ENCODE assay signal across 8 mouse cellular contexts in the genomic region with DNA sequence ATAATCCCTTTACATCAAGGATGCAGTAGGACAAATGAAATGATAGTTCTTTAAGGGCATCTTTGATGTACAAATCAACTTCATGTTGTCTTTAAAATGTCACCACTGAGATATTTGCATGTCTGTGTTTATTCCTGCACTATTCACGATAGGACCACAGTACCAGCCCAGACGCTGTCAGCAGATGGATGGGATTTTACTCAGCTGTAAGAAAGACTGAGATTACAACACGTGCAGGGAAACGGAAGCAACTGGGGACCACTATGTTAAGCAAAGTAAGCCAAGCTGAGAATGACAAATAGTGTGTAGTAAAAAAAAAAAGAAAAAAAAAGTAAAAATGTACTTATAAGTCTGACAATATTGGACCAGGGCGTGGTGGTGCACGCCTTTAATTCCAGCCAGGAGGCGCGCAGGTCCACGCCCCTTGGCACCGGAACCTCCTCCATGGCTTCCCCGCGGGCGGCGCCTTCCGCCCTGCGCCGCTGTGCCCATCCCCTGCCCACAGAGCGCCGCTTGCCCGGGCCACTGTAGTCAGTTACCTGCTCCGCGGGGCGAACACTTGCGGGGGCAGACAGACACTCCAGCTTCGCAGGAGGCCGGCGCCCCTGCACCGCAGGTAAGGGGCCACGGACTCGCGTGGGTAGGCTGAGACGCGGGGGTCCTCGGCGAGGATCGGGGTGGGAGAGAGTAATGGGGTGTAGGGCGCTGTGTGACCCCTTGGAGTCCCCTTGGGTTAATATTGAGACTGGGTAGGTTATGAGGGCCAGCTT.
DNase-seq lines count a peak whose midpoint lies in the region; ATAC-seq lines count a peak whose summit lies in the region.
"Not testable (repeated sequence)": the region's sequence is repeated elsewhere in the genome, so short reads cannot be mapped to it uniquely, and the experiment has no call there.

No protein-coding gene starts in this region.

- 3% methylated on average over 32 of the region's 37 CpGs for WGBS in embryonic facial prominence, embryonic 14.5 days
- whole genome bisulfite sequencing in heart, embryonic 13.5 days = 1% methylated on average over 37 of the region's 37 CpGs
- 2% methylated on average over 34 of the region's 37 CpGs for WGBS in limb, embryonic 11.5 days
- whole genome bisulfite sequencing in neural tube, embryonic 11.5 days = under 1% methylated on average over 34 of the region's 37 CpGs

- peak overlapping the region; percentile 46 for H3K4me3 ChIP-seq in embryonic facial prominence, embryonic 14.5 days (ENCODE audit: low read depth, low read length)
- H3K4me3 ChIP-seq in heart, embryonic 13.5 days = peak overlapping the region; percentile 63
- peak overlapping the region; percentile 42 for H3K4me3 ChIP-seq in limb, embryonic 11.5 days (ENCODE audit: low read depth, low read length)
- H3K4me3 ChIP-seq in neural tube, embryonic 11.5 days (ENCODE audit: low read depth, low read length) = peak overlapping the region; percentile 42

- H3K36me3 ChIP-seq in embryonic facial prominence, embryonic 14.5 days (ENCODE audit: control insufficient read depth, insufficient read depth, low read length); heart, embryonic 13.5 days; limb, embryonic 11.5 days (ENCODE audit: control insufficient read depth, insufficient read depth, low read length); neural tube, embryonic 11.5 days (ENCODE audit: control insufficient read depth, insufficient read depth, low read length): not testable (repeated sequence)

- H3K4me2 ChIP-seq in embryonic facial prominence, embryonic 14.5 days (ENCODE audit: low read depth, low read length) = peak overlapping the region; percentile 78
- H3K4me2 ChIP-seq in heart, embryonic 13.5 days = peak overlapping the region; percentile 97
- peak overlapping the region; percentile 77 for H3K4me2 ChIP-seq in limb, embryonic 11.5 days (ENCODE audit: low read depth, severe bottlenecking)
- H3K4me2 ChIP-seq in neural tube, embryonic 11.5 days (ENCODE audit: low read depth) = peak overlapping the region; percentile 83

- not testable (repeated sequence) for H3K27ac ChIP-seq in embryonic facial prominence, embryonic 14.5 days (replicated peaks; ENCODE audit: low read depth, low read length); heart, embryonic 13.5 days (replicated peaks); limb, embryonic 11.5 days (replicated peaks; ENCODE audit: low read depth, low read length); neural tube, embryonic 11.5 days (ENCODE audit: low read depth, low read length)

- H3K4me1 ChIP-seq in embryonic facial prominence, embryonic 14.5 days (ENCODE audit: control insufficient read depth, insufficient read depth, low read length); heart, embryonic 13.5 days; limb, embryonic 11.5 days (ENCODE audit: control insufficient read depth, insufficient read depth, low read length); neural tube, embryonic 11.5 days (ENCODE audit: control insufficient read depth, insufficient read depth, low read length): not testable (repeated sequence)

- not testable (repeated sequence) for ATAC-seq in embryonic facial prominence, embryonic 14.5 days (ENCODE audit: low read depth); heart, embryonic 13.5 days (ENCODE audit: extremely low read depth, insufficient number of reproducible peaks, low FRiP score, low TSS enrichment); limb, embryonic 11.5 days (ENCODE audit: insufficient number of reproducible peaks, low FRiP score, low TSS enrichment, low read depth)
- ATAC-seq in inflammation-experienced regulatory T-cells, adult 6 months = peak; percentile 78
- ATAC-seq in neural tube, embryonic 11.5 days (ENCODE audit: insufficient read depth, low FRiP score, low TSS enrichment) = peak; percentile 42; the same call in 1 of the 2 replicates

- peaks cover 11% of the 10 kb centered on the region for H3K27me3 ChIP-seq in embryonic facial prominence, embryonic 14.5 days (replicated peaks; ENCODE audit: control insufficient read depth, insufficient read depth, low read length)
- H3K27me3 ChIP-seq in heart, embryonic 13.5 days (replicated peaks) = peaks cover 12% of the 10 kb centered on the region; the same call in 1 of the 2 replicates
- H3K27me3 ChIP-seq in limb, embryonic 11.5 days (ENCODE audit: control insufficient read depth, insufficient read depth, low read length); neural tube, embryonic 11.5 days (ENCODE audit: control insufficient read depth, insufficient read depth, low read length): not testable (repeated sequence)

- H3K9ac ChIP-seq in embryonic facial prominence, embryonic 14.5 days (ENCODE audit: low read depth, low read length) = 0 out of 2 replicates have a peak overlapping the region, but pooled peaks have one; percentile 5
- peak overlapping the region; percentile 75 for H3K9ac ChIP-seq in heart, embryonic 13.5 days
- not testable (repeated sequence) for H3K9ac ChIP-seq in limb, embryonic 11.5 days (ENCODE audit: low read length)
- H3K9ac ChIP-seq in neural tube, embryonic 11.5 days (ENCODE audit: low read length) = peak overlapping the region; percentile 22; the same call in 1 of the 2 replicates

- H3K9me3 ChIP-seq in embryonic facial prominence, embryonic 14.5 days (ENCODE audit: control insufficient read depth, low read length); heart, embryonic 13.5 days; limb, embryonic 11.5 days (ENCODE audit: control insufficient read depth, low read length); neural tube, embryonic 11.5 days (ENCODE audit: control insufficient read depth, low read length): not testable (repeated sequence)

- peak; percentile 37 for DNase-seq in adrenal gland, postnatal 14 days
- DNase-seq in embryonic facial prominence, embryonic 14.5 days (ENCODE audit: low spot score) = peak; percentile 13
- peak; percentile 47 for DNase-seq in limb, embryonic 11.5 days (ENCODE audit: low spot score)
- peak; percentile 1 for DNase-seq in lung, postnatal 36 days
- peak; percentile 35 for DNase-seq in neural tube, embryonic 11.5 days (ENCODE audit: low spot score)
- peak; percentile 5 for DNase-seq in thymus, postnatal 14 days
